Mouse (Mus musculus) lung, postnatal 25 days (tissue): Measurements from ENCODE around the gene Ccdc157.
"Not testable (repeated sequence)": the region's sequence is repeated elsewhere in the genome, so short reads cannot be mapped to it uniquely, and the experiment has no call there.

Experiments used
- DNase-seq: peaks from one replicate; pipeline ENCODE4 v3.0.0; 2022; ENCODE audit warnings: low spot score

Gene Ccdc157

DNA sequence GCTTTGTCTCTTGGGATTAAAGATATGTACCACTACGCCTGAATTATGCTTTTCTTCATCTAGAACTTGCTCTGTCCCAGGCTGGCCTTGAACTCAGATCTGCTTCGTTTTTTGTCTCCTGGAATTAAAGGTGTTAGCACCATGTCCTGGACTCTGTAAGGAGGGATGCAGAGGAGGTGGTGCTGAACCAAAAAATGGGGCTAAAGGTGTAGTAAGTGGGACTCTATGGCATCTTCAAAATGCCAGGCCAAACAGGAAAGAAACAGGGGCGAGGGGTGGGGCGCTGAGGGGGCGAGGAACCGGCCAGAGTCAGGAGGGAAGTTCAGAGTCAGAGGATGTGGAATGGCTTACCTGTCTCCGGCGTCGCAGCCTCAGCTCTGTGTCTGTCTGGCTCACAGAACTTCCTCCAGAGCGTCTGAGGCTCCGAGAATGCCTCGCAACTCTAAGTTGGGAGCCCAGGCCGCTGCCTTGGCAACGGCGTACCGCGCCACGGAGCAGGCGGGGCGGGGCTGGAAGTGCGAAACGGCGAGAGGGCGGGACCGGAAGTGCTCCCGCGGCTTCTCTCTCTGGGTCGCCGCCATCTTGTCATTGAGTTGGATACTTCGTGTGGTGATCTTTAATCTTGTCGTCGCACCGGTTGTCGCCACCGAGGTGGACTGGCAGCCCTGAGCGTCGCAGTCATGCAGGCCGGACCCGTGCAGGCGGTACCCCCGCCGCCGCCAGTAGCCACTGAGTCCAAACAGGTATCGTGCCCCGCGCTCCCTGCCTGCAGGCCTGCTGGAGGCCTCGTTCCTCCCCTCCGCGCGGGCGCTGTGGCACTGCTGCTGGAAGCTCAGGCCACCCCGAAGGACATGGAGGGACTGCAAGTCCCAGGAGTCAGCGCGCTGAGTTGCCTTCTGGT lies at the start of gene Ccdc157, which contains the start of gene Sf3a1:
Gene Ccdc157, minus strand, starts transcription at position 486 of the 901 bp plus-strand sequence.
Gene Sf3a1, plus strand, starts transcription at position 543 of the 901 bp plus-strand sequence.
- DNase-seq = peak; percentile 93

DNA sequence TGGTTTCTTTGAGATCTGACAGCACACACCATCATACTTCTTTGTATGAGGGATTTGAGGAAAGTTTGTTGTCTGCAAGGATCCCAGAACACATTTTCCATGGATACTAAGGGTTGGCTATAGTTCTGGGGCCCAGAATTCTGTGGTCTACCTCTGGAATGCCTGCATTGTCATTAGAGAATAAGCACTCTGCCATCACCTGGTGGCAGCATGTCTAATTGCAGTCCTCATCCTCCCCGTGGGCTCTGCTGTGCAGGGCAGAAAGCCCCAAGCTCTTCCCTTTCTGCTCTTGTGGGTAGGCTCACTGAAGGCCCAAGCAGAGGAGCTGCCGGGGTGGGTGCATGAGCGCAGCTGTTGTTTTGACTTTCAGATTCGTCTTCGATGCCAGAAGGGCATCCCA lies 49.5 kb upstream of the Ccdc157 start:
- no peak for DNase-seq

DNA sequence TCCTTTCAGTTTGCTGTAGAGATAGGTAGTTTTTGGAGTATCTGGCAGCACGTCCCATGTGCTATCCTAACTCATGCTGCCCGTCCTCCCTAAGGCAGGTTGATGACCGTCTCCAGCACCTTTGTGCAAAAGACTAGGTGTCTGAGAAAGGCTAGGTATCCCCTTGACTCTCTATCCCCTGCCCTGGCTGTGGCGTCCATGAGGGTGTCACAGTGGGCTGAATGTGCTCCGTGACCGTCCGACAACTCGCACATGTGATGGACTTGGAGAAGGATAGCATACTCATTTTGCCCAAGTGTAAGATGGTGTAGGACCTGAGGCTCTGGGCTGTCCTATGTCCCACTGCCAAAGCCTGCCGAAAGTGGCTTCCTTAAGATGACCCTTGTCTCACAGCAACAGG lies 47.6 kb upstream of the Ccdc157 start:
- DNase-seq = no peak

DNA sequence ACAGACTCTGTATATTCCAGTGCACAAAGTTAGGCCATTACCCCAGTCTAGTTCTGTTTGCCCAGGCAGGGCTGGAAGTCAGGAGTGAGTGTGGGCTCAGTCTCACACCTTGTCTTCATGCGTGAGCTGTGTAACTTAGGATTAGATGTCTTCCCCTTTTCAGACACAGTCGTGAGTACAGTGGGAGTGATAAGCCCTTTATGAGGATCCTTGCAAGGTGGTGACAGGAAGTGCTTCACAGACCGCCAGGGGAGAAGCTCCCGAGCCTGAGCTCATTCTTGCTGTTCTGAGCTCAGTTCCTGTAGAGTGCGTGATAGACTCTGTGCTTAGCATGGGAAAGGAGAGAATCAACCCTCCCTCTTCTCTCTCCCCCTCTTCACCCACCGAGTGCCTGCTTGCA lies 46.5 kb upstream of the Ccdc157 start:
- no peak for DNase-seq

DNA sequence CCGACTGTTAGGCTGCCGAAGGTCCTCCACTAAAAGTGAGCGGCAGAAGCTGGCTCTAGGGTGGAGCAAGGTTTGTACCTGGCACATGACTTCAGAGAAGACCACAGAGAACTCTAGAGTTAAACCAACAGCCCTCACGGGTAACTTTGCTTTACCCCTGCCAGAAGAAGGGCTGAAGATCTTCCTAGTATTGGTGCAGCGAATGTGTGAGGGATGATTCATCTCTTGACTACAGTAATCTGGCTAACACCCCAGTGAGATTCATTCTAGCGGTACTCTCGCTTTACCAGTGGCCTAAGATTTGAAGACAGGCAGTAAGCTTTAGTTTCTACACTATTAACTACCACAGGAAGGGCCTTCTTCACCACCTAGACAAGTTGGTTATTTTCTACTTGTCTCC lies 45.9 kb upstream of the Ccdc157 start:
- DNase-seq = no peak

DNA sequence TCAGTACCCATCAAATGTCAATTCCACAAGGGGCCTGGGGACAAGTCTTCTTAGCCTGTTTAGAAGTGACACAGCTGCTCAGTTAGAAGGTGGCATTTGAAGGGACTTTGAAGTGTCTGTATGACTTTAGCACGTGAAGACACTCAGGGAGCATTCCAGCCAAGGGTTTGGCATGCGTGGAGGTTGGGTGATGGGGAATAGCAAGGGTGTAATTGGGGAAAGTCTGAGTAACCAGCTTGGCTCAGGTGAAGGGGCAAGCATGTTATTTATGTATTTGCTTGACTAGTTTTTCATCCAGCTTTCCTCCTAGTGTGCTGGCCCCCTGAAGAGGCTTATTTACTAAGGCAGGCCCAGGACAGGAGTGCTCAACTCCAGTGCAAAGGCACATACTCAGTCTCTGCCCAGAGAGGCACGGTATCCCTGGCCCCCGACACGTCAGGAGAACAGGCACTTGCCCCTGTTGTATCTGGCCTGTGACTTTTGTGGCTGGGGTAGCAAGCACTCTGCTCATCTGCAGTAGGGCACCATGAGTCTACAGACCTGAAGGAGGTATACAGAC lies 45.1 kb upstream of the Ccdc157 start:
- peak; percentile 75 for DNase-seq

DNA sequence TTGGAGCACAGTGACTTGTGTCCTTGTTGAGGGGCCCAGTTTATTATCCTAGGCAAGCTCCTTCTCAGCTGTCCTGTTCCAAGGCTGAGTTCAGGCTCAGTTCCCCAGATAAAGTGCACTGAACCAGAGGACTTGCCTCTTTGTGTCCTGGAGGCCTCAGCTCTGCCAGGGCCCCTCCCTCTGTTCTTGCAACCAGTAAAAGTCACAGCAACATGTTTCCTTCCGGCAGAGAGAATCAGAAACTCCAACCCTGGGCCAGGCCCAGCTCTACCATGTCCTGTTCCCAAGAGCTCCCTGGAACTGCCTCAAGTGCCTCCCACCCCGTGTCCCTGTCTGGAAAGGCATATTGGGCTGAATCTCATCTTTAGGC lies 43.6 kb upstream of the Ccdc157 start:
- DNase-seq = peak; percentile 88

DNA sequence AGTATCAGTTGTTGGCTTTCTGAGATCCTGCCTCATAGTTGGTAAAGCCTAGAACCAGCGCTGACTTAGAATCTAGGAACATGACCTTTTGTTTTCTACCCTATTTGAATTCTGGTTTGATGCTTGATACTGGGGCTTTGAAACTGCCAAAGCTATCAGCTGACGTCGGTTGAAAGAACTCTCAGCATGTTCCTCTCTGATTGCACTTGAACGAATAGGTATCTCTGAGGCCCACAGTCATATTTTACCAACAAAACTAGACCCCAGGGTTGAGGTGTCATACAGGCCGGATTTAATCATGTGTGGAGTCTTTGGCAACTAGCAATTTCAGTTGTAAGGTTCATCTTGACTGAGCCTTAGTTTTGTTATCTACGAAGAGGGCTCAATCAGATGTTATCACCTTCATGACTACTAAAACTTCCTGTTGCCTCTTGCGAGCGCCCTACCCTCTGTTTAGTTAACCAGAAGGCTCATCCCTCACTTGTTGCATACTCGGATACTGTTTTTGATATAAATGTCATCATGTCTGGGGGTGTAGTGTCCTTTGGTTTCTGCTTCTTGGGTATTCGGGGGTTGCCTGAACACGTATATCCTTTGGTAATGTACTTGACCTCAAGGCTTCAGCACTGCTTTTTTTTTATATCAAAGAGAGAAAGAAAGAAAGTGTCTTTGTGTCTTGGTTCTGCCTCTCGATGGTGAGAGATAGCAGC lies 43.1 kb upstream of the Ccdc157 start:
- no peak for DNase-seq

DNA sequence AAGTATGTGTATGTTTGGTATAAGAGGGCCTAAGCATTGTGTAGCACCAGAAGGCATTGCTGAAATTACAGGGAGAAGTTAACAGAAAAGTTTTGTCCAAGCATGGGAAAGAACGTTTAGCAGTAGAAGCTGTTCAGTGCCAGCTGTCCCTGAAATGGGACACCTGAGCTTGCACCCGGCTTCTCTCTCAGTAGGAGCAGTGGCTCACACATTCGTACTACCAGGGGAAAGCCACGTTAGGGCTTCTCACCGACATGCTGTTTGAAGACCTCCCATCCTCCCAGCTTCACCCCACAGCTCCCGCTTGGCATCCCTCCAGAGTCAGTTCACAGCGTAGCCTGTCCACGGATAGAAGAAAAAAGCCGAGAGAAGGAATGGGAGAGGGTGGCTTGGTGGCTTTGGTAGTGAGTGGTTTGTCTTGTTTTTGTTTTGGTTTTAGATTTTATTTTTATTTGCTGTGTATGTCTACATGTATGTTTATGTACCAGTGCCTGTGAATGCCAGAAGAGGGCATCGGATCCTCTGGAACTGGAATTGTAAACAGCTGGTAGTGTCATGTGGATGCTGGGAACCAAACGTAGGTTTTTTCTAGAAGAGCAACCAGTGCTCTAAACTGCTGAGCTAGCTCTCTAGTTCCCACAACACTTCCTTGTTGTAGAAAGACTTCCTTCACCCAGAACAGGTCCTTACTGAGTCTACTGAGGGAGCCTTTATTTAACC lies 42.0 kb upstream of the Ccdc157 start:
- DNase-seq = no peak

DNA sequence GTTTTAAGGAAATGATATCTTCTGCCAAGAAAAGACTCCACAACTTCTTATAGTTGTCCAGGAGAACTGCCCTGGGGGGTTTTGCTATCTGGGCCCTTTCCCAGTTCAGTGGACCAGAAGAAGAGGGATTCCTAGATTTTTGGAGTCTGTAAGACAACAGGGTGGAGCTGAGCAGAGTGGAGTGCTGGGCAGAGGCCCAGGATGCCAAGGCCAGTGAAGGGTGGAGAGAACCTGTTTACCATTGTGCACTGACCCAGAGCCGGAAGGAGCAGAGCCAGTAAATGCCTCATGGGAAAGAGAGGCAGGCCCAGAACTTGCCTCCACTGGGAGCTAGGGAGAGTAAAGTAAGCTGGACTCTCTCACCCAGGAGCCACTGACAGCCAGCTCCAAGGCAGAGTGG lies 37.6 kb upstream of the Ccdc157 start:
- peak; percentile 70 for DNase-seq

DNA sequence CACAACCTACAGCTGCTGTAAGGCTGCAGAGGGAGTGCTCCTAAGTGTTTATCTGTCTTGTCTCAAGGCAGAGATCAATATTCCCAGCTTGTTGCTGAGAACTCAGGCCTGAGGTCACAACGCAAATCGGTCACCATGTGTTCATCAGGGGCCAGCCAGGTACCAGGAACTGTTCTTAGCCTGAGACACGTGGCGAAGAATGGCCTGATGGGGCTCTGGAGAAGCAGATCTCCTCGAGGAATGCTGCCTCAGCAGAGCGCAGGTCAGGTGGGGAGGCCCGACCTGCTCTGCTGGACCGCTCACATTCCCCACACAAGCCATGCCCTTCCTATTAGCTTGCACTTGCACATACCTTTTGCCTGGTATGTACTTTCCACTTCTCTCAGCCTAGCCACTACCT lies 36.5 kb upstream of the Ccdc157 start:
- DNase-seq = peak; percentile 66

DNA sequence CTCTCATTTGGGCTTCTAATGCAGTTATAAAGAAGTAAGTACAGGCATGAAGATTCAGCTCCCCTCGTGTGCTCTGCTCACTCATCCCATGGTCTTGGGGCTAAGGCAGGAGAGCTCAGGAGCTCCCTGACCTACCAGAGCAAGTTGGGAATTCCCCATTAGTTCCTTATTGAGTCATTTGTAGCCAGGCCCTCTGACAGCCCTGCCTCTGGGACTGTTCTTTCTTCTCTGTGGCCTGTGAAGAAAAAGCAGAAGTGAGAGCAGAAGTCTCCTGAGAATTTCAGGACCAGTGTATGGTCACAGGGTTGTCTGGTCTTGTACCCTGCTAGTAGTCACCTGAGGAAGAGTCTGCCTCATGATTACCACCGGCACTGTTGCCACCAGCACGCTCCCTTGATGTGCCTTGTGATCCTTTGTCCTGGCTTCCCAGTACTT lies 35.5 kb upstream of the Ccdc157 start:
- DNase-seq = no peak

DNA sequence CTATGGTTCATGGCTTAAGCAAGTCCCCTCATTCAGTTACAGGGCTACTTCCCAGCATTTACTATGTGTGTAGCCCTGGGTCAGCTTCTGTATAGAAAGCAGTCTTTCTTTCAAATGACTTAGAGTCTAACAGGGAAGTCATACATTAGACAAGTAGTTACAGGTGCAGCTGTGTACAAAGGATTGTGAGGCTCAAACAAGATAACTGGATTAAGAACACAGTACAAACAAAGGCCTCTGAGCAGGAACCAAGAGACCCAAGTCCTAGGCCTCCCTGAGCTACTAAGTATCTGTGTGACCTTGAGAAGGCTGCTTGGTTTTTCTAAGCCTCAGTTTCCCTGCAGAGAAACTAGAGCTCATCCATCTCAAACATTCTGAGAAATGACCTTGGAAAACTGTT lies 33.3 kb upstream of the Ccdc157 start:
- DNase-seq = no peak

DNA sequence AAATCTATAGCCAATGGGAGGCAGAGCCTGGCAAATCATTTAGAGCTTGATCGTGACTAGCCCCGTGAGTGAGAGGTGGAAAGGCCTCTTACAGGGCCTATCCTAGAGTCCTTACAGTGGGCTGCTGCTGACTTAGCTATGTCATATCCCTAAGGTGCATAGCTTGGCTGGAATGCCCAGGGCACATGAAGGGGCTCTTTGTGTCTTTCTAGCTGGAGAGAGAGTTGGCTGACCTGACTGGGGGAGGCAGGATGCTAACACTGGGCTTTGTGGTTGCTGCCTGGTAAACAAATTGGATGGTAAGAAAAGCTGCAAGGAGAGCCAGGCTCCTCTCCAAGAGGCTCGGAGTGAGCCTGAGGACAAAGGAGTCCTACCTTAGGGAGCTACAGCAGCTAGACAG lies 32.7 kb upstream of the Ccdc157 start:
- DNase-seq = no peak

DNA sequence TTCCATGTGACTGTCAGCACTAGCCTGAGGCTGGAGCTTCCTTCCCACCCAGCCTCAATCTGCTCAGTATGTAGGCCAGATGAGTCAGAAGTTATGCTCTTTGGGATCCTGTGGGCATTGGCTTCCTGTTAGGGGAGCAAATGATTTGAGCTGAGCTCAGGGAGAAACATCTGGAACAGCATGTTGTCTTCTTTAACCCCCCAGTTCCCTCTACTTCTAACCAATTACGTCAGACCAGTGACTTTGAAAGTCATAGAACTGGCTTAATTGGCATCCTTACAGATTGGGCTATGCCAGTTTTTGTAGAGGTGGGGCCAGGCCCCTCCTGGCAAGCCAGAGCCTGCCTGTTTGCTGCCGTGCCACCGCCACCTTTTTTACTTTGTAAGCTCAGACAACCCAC lies 30.6 kb upstream of the Ccdc157 start:
- DNase-seq = no peak

DNA sequence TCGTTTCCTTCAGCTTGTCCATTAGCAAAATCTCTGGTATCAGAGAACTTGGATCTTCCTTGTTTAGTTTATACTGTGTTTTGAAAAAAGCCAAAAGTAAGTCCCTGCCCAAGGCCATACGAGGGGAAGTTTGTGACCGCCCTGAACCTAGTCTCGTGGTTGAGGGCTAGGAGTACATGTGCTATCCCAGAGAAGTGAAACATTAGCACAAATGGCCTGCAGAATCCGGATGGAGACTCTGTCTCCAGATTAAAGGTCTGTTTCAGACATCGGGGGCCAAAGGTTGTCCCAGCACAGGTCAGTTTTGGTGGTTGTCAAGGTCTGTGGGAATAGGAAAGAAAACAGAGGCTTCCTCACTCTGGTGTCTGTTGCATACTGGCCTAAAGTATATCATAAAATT lies 29.1 kb upstream of the Ccdc157 start:
- no peak for DNase-seq

DNA sequence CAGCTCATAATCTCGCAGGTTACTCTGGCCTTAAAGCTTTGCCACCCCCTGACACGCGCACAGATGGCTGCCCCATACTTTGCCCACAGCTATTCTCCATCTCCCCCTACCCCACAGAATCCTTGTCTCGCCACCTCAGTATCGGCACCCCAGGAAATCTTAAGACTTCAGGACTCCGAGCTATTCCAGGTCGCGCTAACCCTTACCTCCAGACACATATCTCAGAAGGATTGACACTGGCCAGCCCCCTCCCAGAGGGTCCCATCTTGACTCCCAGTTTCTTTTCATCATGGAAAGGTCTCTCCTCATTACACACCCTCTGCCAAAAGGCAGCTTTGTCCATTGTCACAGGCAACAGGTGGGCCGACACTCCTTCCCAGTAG lies 27.2 kb upstream of the Ccdc157 start:
- DNase-seq = no peak

DNA sequence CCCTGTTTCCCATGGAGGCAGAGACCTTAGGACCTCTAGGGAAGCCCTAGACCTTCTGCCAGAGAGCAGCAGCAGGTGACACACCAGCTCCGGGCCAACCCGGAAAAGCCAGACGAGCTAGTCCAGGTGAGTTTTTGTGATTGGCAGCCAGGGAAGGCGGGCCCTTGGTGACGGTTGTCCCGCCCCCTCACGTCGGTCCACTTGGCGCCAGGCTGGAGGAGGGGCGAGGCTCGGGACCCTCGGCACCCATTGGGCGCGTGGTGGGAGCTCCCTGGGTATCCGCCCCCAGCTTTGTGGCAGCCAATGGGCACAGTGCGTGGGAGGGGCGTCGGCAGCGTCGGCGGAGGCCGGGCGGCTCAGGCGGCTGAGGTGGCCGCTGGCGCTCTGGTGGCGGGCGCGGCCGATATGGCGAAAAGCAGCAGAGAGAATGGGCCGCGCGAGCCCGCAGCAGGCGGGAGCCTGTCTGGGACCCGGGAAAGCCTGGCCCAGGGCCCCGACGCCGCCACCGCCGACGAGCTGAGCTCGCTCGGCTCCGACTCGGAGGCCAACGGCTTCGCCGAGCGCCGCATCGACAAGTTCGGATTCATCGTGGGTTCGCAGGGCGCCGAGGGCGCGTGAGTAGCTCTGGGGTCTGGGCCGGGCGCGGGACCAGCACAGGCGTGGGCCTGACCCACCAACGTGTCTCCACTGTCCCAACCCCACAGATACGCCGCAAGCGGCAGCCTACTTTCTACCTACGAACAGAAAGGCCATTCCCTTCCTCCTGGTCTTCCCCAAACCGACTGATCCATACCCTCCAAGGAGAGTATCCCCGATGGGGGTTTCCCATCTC lies 26.6 kb upstream of the Ccdc157 start, which contains the start of gene Tbc1d10a:
Gene Tbc1d10a, plus strand, starts transcription at position 304 of the 832 bp plus-strand sequence.
- DNase-seq = peak; percentile 99

DNA sequence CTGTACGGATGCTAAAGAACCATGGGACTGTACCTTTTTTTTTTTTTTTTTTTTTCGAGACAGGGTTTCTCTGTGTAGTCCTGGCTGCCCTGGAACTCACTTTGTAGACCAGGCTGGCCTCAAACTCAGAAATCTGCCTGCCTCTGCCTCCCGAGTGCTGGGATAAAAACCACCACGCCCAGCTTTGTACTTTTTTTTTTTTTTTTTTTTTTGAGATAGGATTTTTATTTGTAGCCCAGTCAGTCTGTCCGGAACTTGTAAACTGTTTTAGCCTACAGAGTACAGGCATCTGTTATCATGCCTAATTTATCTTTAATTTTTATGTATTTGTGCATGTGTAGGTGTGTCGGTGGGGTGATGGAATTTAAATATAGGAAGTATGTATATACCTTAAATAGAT lies 25.4 kb upstream of the Ccdc157 start:
- not testable (repeated sequence) for DNase-seq

DNA sequence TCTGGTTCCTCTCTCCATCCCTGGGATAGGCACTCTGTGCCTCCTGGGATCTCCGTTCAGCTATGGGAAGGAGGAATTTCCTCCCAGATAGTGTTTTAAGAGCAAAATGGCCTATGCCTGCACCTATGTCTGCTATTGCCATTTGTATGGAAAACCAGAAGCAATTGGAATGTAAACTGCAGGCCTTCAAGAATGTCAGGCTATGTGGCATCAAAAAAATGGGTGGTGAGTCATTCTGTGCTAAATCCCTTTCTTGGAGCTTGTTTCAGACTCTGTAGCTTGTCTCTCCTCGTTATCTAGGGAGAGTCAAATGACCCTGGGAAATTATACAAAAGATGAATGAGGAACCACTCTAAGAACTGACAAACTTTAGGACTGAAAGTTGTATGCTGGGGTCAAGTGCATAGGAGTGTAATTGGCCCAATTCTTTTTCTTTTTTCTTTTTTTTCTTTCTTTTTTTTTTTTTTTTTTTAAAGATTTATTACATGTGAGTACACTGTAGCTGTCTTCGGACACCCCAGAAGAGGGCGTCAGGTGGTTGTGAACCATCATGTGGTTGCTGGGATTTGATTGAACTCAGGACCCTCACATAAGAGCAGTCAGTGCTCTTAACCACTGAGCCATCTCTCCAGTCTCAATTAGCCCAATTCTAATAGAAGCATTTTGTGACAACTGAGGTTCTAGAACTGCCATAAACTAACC lies 24.3 kb upstream of the Ccdc157 start:
- no peak for DNase-seq

DNA sequence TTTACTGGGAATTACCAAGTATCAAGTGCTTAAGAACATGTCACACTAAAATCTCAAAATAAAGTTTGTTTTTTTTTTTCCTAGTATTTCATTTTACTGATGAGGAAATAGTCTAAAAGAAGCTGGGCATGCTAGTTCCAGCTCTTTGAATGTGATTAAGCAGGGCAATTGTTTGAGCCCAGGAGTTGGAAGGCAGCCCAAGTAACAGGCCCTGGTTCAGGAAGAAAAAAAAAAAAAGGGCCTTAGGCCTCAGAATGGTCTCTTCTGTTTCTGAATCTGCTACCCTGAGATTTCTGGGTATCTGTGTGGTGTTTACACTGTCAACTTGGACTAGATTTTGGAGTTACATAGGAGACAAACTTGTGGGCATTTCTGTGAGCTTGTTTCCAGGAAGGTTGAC lies 23.4 kb upstream of the Ccdc157 start:
- no peak for DNase-seq
